Mouse (Mus musculus) heart, embryonic 14.5 days (tissue): ENCODE measurements at regions not wholly inside any gene's neighbourhood (a gene's known extent, or its start where the extent isn't known, plus 50 kb on each side); places are given as distances from the start of the nearest gene placed in this dataset.

Experiments
- ATAC-seq: fragments of 200-750 bp; cut with Nextera tagmentation; 2 replicates; pipeline ENCODE4 v1.8.0; 2017; ENCODE audit warnings: low read depth, moderate TSS enrichment; ENCODE audit not compliant: insufficient number of reproducible peaks, insufficient read depth, low FRiP score
- H3K27ac ChIP-seq, 2 experiments: fragments of 200-500 bp in 1 of 2; fragments of 300-500 bp in 1 of 2; sonication (generic) in 1 of 2; replicated peaks in 1 of 2; 2 replicates each; pipeline ENCODE4 v1.5.1; 2012 to 2014; ENCODE audit warnings: low read depth in 2 of 2, low read length in 2 of 2, control low read depth in 1 of 2, mild to moderate bottlenecking in 1 of 2, mixed read lengths in 1 of 2; ENCODE audit not compliant: control insufficient read depth in 1 of 2, insufficient read depth in 1 of 2
- H3K27me3 ChIP-seq: fragments of 300-500 bp; sonication (generic); 2 replicates; pipeline ENCODE4 v1.6.1; 2014; ENCODE audit warnings: mild to moderate bottlenecking, low read length, control low read depth; ENCODE audit not compliant: control insufficient read depth, insufficient read depth
- H3K36me3 ChIP-seq: fragments of 300-500 bp; sonication (generic); 2 replicates; pipeline ENCODE4 v1.6.1; 2014; ENCODE audit warnings: mild to moderate bottlenecking, control low read depth, low read length, mixed read lengths; ENCODE audit not compliant: control insufficient read depth, insufficient read depth
- H3K4me1 ChIP-seq, 2 experiments: fragments of 200-500 bp in 1 of 2; fragments of 300-500 bp in 1 of 2; sonication (generic) in 1 of 2; 2 replicates each; pipeline ENCODE4 v1.6.1; 2012 to 2014; ENCODE audit warnings: low read length in 2 of 2, control low read depth in 1 of 2, mixed read lengths in 1 of 2; ENCODE audit not compliant: control insufficient read depth in 2 of 2, insufficient read depth in 2 of 2
- H3K4me2 ChIP-seq: fragments of 300-500 bp; sonication (generic); 2 replicates; pipeline ENCODE4 v1.6.1; 2014; ENCODE audit warnings: mild to moderate bottlenecking, low read length
- H3K4me3 ChIP-seq, 2 experiments: fragments of 200-500 bp in 1 of 2; fragments of 300-500 bp in 1 of 2; sonication (generic) in 1 of 2; 2 replicates each; pipeline ENCODE4 v1.5.1; 2012 to 2014; ENCODE audit warnings: low read length in 2 of 2, mild to moderate bottlenecking in 2 of 2, control low read depth in 1 of 2, low read depth in 1 of 2, moderate library complexity in 1 of 2; ENCODE audit not compliant: control insufficient read depth in 1 of 2, insufficient read depth in 1 of 2
- H3K9ac ChIP-seq: fragments of 300-500 bp; sonication (generic); 2 replicates; pipeline ENCODE4 v1.6.1; 2014; ENCODE audit warnings: mild to moderate bottlenecking, low read length
- H3K9me3 ChIP-seq: fragments of 300-500 bp; sonication (generic); 2 replicates; pipeline ENCODE4 v1.6.1; 2016; ENCODE audit warnings: low read length, control low read depth; ENCODE audit not compliant: control insufficient read depth
- WGBS: fragments of 180-500 bp; shearing (Covaris S2); extraction: QIAGEN DNeasy Blood & Tissue Kit; methylation state at CpG from one replicate; pipeline ENCODE4 v1.1.7; 2014; 5-methylcytosine and 5-hydroxymethylcytosine counted together

GRCm38 (mm10) chr14:17457946-17458345, 202.1 kb upstream of the Thrb start:
- WGBS: 53% methylated on average over 2 of the region's 2 CpGs

GRCm38 (mm10) chr14:17478963-17479362, 181.1 kb upstream of the Thrb start:
- 83% methylated on average over 1 of the region's 1 CpGs for WGBS
- no peaks in the 10 kb centered on the region for H3K4me1 ChIP-seq
- no peaks in the 10 kb centered on the region for H3K36me3 ChIP-seq

More at GRCm38 (mm10) chr14:17457946-17458345, 202.1 kb upstream of the Thrb start:
- Histone ChIP-seq H3K9ac (no peak overlapping the region), H3K4me1 (no peaks in the 10 kb centered on the region), H3K4me2 (no peak overlapping the region), H3K27ac (no peak overlapping the region), H3K27me3 (no peaks in the 10 kb centered on the region), H3K4me3 (no peak overlapping the region), H3K9me3 (no peaks in the 10 kb centered on the region), H3K36me3 (no peaks in the 10 kb centered on the region)
- no peak for ATAC-seq

GRCm38 (mm10) chr14:17484866-17485265, 175.2 kb upstream of the Thrb start:
- no peaks in the 10 kb centered on the region for H3K9me3 ChIP-seq
- no peak for ATAC-seq

More at GRCm38 (mm10) chr14:17478963-17479362, 181.1 kb upstream of the Thrb start:
- Histone ChIP-seq H3K4me3 (no peak overlapping the region), H3K27me3 (no peaks in the 10 kb centered on the region), H3K4me2 (no peak overlapping the region), H3K27ac (no peak overlapping the region), H3K9me3 (no peaks in the 10 kb centered on the region), H3K9ac (no peak overlapping the region)
- ATAC-seq: no peak

GRCm38 (mm10) chr14:17513756-17514155, 146.3 kb upstream of the Thrb start:
- no peaks in the 10 kb centered on the region for H3K4me1 ChIP-seq

More at GRCm38 (mm10) chr14:17484866-17485265, 175.2 kb upstream of the Thrb start:
- no peaks in the 10 kb centered on the region for H3K36me3 ChIP-seq
- no peaks in the 10 kb centered on the region for H3K27me3 ChIP-seq
- no peak overlapping the region for H3K4me2 ChIP-seq
- H3K4me3 ChIP-seq: no peak overlapping the region
- H3K9ac ChIP-seq: no peak overlapping the region
- H3K27ac ChIP-seq: no peak overlapping the region
- no peaks in the 10 kb centered on the region for H3K4me1 ChIP-seq

GRCm38 (mm10) chr14:17522696-17523095, 137.4 kb upstream of the Thrb start:
- no peaks in the 10 kb centered on the region for H3K27me3 ChIP-seq
- H3K4me3 ChIP-seq: no peak overlapping the region
- WGBS: 66% methylated on average over 3 of the region's 3 CpGs
- H3K4me1 ChIP-seq: no peaks in the 10 kb centered on the region
- no peak overlapping the region for H3K9ac ChIP-seq
- H3K4me2 ChIP-seq: no peak overlapping the region
- H3K9me3 ChIP-seq: no peaks in the 10 kb centered on the region
- no peaks in the 10 kb centered on the region for H3K36me3 ChIP-seq
- H3K27ac ChIP-seq: no peak overlapping the region
- ATAC-seq: no peak

More at GRCm38 (mm10) chr14:17513756-17514155, 146.3 kb upstream of the Thrb start:
- no peak overlapping the region for H3K4me3 ChIP-seq
- H3K27ac ChIP-seq: no peak overlapping the region
- no peaks in the 10 kb centered on the region for H3K9me3 ChIP-seq
- H3K9ac ChIP-seq: no peak overlapping the region
- 37% methylated on average over 1 of the region's 1 CpGs for whole genome bisulfite sequencing
- H3K27me3 ChIP-seq: no peaks in the 10 kb centered on the region
- no peak overlapping the region for H3K4me2 ChIP-seq
- H3K36me3 ChIP-seq: no peaks in the 10 kb centered on the region
- ATAC-seq: no peak

GRCm38 (mm10) chr14:17523916-17524315, 136.1 kb upstream of the Thrb start:
- no peak overlapping the region for H3K27ac ChIP-seq
- no peak overlapping the region for H3K4me2 ChIP-seq
- WGBS: 63% methylated on average over 4 of the region's 4 CpGs
- ATAC-seq: no peak
- no peak overlapping the region for H3K4me3 ChIP-seq
- no peaks in the 10 kb centered on the region for H3K9me3 ChIP-seq
- H3K27me3 ChIP-seq: no peaks in the 10 kb centered on the region
- no peaks in the 10 kb centered on the region for H3K4me1 ChIP-seq
- H3K9ac ChIP-seq: no peak overlapping the region
- no peaks in the 10 kb centered on the region for H3K36me3 ChIP-seq

- Histone ChIP-seq H3K4me3 (no peak overlapping the region), H3K9me3 (no peaks in the 10 kb centered on the region), H3K4me1 (no peaks in the 10 kb centered on the region), H3K27ac (no peak overlapping the region), H3K36me3 (no peaks in the 10 kb centered on the region), H3K4me2 (no peak overlapping the region), H3K27me3 (no peaks in the 10 kb centered on the region), H3K9ac (no peak overlapping the region)
- 86% methylated on average over 1 of the region's 1 CpGs for WGBS
- no peak for ATAC-seq
Measured at GRCm38 (mm10) chr14:17539322-17539721, 120.7 kb upstream of the Thrb start.

- no peak overlapping the region for H3K4me2 ChIP-seq
- H3K4me1 ChIP-seq: no peaks in the 10 kb centered on the region
- no peak for ATAC-seq
Measured at GRCm38 (mm10) chr14:17556458-17556857, 103.6 kb upstream of the Thrb start.

More at GRCm38 (mm10) chr14:17556458-17556857, 103.6 kb upstream of the Thrb start:
- WGBS: 78% methylated on average over 1 of the region's 1 CpGs
- no peak overlapping the region for H3K9ac ChIP-seq
- H3K4me3 ChIP-seq: no peak overlapping the region
- H3K27me3 ChIP-seq: no peaks in the 10 kb centered on the region
- H3K9me3 ChIP-seq: no peaks in the 10 kb centered on the region
- H3K27ac ChIP-seq: no peak overlapping the region
- H3K36me3 ChIP-seq: no peaks in the 10 kb centered on the region
